Comparison of ENCODE assay signal across 8 mouse cellular contexts in genomic region chr5:101647726-101648686, GRCm38 (mm10). TPM values are rescaled to one million over a fixed set of nuclear protein-coding genes. Genes with fewer than 3 reads are reported as not detected.
DNase-seq lines count a peak whose midpoint lies in the region; ATAC-seq and TF ChIP-seq lines count a peak whose summit lies in the region.

No protein-coding gene starts in this region.

- TF ChIP-seq EP300 in heart, postnatal 0 days (IDR thresholded peaks at IDR 0.05; ENCODE audit: low read depth), result no peak

- TF ChIP-seq CTCF in heart, postnatal 0 days (IDR thresholded peaks at IDR 0.05; ENCODE audit: low read depth), result peak; percentile 18

- H3K27ac ChIP-seq in heart, postnatal 0 days (ENCODE audit: low read depth), result no peak overlapping the region
- H3K27ac ChIP-seq in midbrain, embryonic 15.5 days, result no peak overlapping the region

- H3K4me2 ChIP-seq in heart, postnatal 0 days (ENCODE audit: low read depth, low read length), result no peak overlapping the region
- H3K4me2 ChIP-seq in midbrain, embryonic 15.5 days, result peak overlapping the region; percentile 12; the same call in 1 of the 2 replicates

- H3K9me3 ChIP-seq in heart, postnatal 0 days (replicated peaks; ENCODE audit: control insufficient read depth, low read length), result peaks cover 5% of the 10 kb centered on the region; the same call in 1 of the 2 replicates
- H3K9me3 ChIP-seq in midbrain, embryonic 15.5 days, result no peaks in the 10 kb centered on the region

- peak; percentile 55 to 60 for DNase-seq in kidney, postnatal 4 days
- no peak for DNase-seq in kidney, adult 9 months
- DNase-seq in heart, postnatal 0 days (ENCODE audit: low spot score), result no peak
- no peak for DNase-seq in c-Kit-positive CD71-positive TER-119-positive erythroid progenitor cells, embryonic 14.5 days (ENCODE audit: low spot score)
- DNase-seq in gastrocnemius, postnatal 25 days, result no peak

- ATAC-seq in common myeloid progenitor, adult 5-6 weeks (replicated peaks; ENCODE audit: low read depth, poor library complexity, severe bottlenecking), result peak; percentile 63; the same call in 1 of the 2 replicates
- ATAC-seq in heart, postnatal 0 days (ENCODE audit: insufficient read depth, low read depth), result no peak
- ATAC-seq in midbrain, embryonic 15.5 days (replicated peaks), result peak; percentile 45; the same call in 1 of the 2 replicates
- no peak for ATAC-seq in inflammation-experienced regulatory T-cells, adult 6 months

- H3K4me1 ChIP-seq in heart, postnatal 0 days (ENCODE audit: control insufficient read depth, insufficient read depth), result no peaks in the 10 kb centered on the region
- H3K4me1 ChIP-seq in midbrain, embryonic 15.5 days, result peaks cover 3% of the 10 kb centered on the region; the same call in 1 of the 2 replicates

- peaks cover 68% of the 10 kb centered on the region for H3K27me3 ChIP-seq in heart, postnatal 0 days (ENCODE audit: control insufficient read depth, insufficient read depth, low read length)
- H3K27me3 ChIP-seq in midbrain, embryonic 15.5 days (replicated peaks), result peaks cover 88% of the 10 kb centered on the region

- no peak overlapping the region for H3K9ac ChIP-seq in heart, postnatal 0 days (replicated peaks; ENCODE audit: low read depth, low read length)
- H3K9ac ChIP-seq in midbrain, embryonic 15.5 days, result no peak overlapping the region

- H3K36me3 ChIP-seq in heart, postnatal 0 days (replicated peaks; ENCODE audit: control insufficient read depth, insufficient read depth, low read length), result no peaks in the 10 kb centered on the region
- no peaks in the 10 kb centered on the region for H3K36me3 ChIP-seq in midbrain, embryonic 15.5 days (replicated peaks)

- no peak overlapping the region for H3K4me3 ChIP-seq in heart, postnatal 0 days (ENCODE audit: low read depth, low read length)
- H3K4me3 ChIP-seq in midbrain, embryonic 15.5 days, result no peak overlapping the region

- 5% methylated on average over 53 of the region's 53 CpGs for WGBS in heart, postnatal 0 days
- 4% methylated on average over 53 of the region's 53 CpGs for WGBS in midbrain, embryonic 15.5 days

RNA-seq across cellular contexts. Expression of gene Nkx6-1, which starts 16.8 kb away (rescaled TPM):
- not detected in 2 replicates for total RNA-seq in common myeloid progenitor, adult 5-6 weeks (2017)
- not detected in 2 replicates for total RNA-seq in heart, postnatal 0 days (2014; rRNA removed; ENCODE audit: low replicate concordance)
- polyA plus RNA-seq in heart, postnatal 0 days (2015; fragmentation: Nextera tagmentation; extraction: Ambion mirVana), result not detected in 2 replicates
- polyA plus RNA-seq in midbrain, embryonic 15.5 days (2015; fragmentation: Nextera tagmentation; extraction: Ambion mirVana), result 2.1 and 2.5 TPM in 2 replicates
- not detected for total RNA-seq in gastrocnemius, postnatal 25 days (2021)
- not detected for polyA plus RNA-seq in inflammation-experienced regulatory T-cells, adult 6 months (2017; shearing (Covaris generic))

Comparison
In these comparisons a context has a peak if more than half of its experiments do, and no peak if none do; other contexts are left out.
1. DNase-seq: peak in kidney, postnatal 4 days (2 of 2); none in kidney, adult 9 months (single experiment), heart, postnatal 0 days (single experiment), c-Kit-positive CD71-positive TER-119-positive erythroid progenitor cells, embryonic 14.5 days (single experiment) and gastrocnemius, postnatal 25 days (single experiment).
2. ATAC-seq: peak in common myeloid progenitor, adult 5-6 weeks (single experiment) and midbrain, embryonic 15.5 days (single experiment); none in heart, postnatal 0 days (single experiment) and inflammation-experienced regulatory T-cells, adult 6 months (single experiment).